8 mouse cellular contexts compared by ENCODE assay signal in genomic region chr4:141301116-141301553, GRCm38 (mm10). TPM values are rescaled to one million over a fixed set of nuclear protein-coding genes. Genes with fewer than 3 reads are reported as not detected.
DNase-seq lines count a peak whose midpoint lies in the region; ATAC-seq lines count a peak whose summit lies in the region.

Epha2 (plus strand) TSS chr4:141301240.

- H3K4me1 ChIP-seq in embryonic facial prominence, embryonic 12.5 days: peaks cover 31% of the 10 kb centered on the region
- H3K4me1 ChIP-seq in kidney, embryonic 14.5 days (ENCODE audit: control insufficient read depth, insufficient read depth, low read length): peaks cover 40% of the 10 kb centered on the region
- H3K4me1 ChIP-seq in limb, embryonic 13.5 days: peaks cover 63% of the 10 kb centered on the region
- H3K4me1 ChIP-seq in midbrain, embryonic 15.5 days: peaks cover 21% of the 10 kb centered on the region
- peaks cover 8% of the 10 kb centered on the region; the same call in 1 of the 2 replicates for H3K4me1 ChIP-seq in stomach, embryonic 14.5 days (ENCODE audit: control insufficient read depth, insufficient read depth, low read length)

- peak within 1 kb of the TSS; percentile 65 for H3K9ac ChIP-seq in embryonic facial prominence, embryonic 12.5 days
- H3K9ac ChIP-seq in kidney, embryonic 14.5 days (ENCODE audit: low read depth, low read length): peak within 1 kb of the TSS; percentile 76
- peak within 1 kb of the TSS; percentile 78 for H3K9ac ChIP-seq in limb, embryonic 13.5 days
- peak within 1 kb of the TSS; percentile 48 for H3K9ac ChIP-seq in midbrain, embryonic 15.5 days
- H3K9ac ChIP-seq in stomach, embryonic 14.5 days (replicated peaks; ENCODE audit: low read depth, low read length): peak within 1 kb of the TSS; percentile 65

- DNase-seq in thymus, adult 18-20 months: peak; percentile 23 to 28
- DNase-seq in thymus, postnatal 14 days: no peak
- DNase-seq in heart, adult 9 months (ENCODE audit: low spot score in 2 of 2): peak; percentile 91 to 93

- ATAC-seq in embryonic facial prominence, embryonic 12.5 days (ENCODE audit: insufficient number of reproducible peaks, insufficient read depth, low FRiP score, low TSS enrichment): no peak
- ATAC-seq in kidney, embryonic 14.5 days (ENCODE audit: low FRiP score, low TSS enrichment): peak; percentile 54
- peak; percentile 60; the same call in 1 of the 2 replicates for ATAC-seq in limb, embryonic 13.5 days (ENCODE audit: low FRiP score, low read depth)
- ATAC-seq in midbrain, embryonic 15.5 days (replicated peaks): peak; percentile 51; the same call in 1 of the 2 replicates
- peak; percentile 78 for ATAC-seq in stomach, embryonic 14.5 days (ENCODE audit: insufficient number of reproducible peaks, insufficient read depth, low FRiP score, low read depth)

- H3K27ac ChIP-seq in embryonic facial prominence, embryonic 12.5 days: no peak within 1 kb of the TSS
- H3K27ac ChIP-seq in kidney, embryonic 14.5 days (ENCODE audit: low read depth, low read length): peak within 1 kb of the TSS; percentile 30; the same call in 1 of the 2 replicates
- no peak within 1 kb of the TSS for H3K27ac ChIP-seq in limb, embryonic 13.5 days
- H3K27ac ChIP-seq in midbrain, embryonic 15.5 days: no peak within 1 kb of the TSS
- H3K27ac ChIP-seq in stomach, embryonic 14.5 days (ENCODE audit: low read length): peak within 1 kb of the TSS; percentile 55

- peak within 1 kb of the TSS; percentile 90 for H3K4me2 ChIP-seq in embryonic facial prominence, embryonic 12.5 days (replicated peaks)
- H3K4me2 ChIP-seq in kidney, embryonic 14.5 days (replicated peaks; ENCODE audit: low read depth, low read length): peak within 1 kb of the TSS; percentile 84
- peak within 1 kb of the TSS; percentile 96 for H3K4me2 ChIP-seq in limb, embryonic 13.5 days (replicated peaks)
- peak within 1 kb of the TSS; percentile 99 for H3K4me2 ChIP-seq in midbrain, embryonic 15.5 days
- H3K4me2 ChIP-seq in stomach, embryonic 14.5 days (replicated peaks; ENCODE audit: low read depth, low read length): peak within 1 kb of the TSS; percentile 95

- no peaks in the 10 kb centered on the region for H3K9me3 ChIP-seq in embryonic facial prominence, embryonic 12.5 days
- no peaks in the 10 kb centered on the region for H3K9me3 ChIP-seq in kidney, embryonic 14.5 days (ENCODE audit: control insufficient read depth, low read length)
- H3K9me3 ChIP-seq in limb, embryonic 13.5 days: no peaks in the 10 kb centered on the region
- no peaks in the 10 kb centered on the region for H3K9me3 ChIP-seq in midbrain, embryonic 15.5 days
- no peaks in the 10 kb centered on the region for H3K9me3 ChIP-seq in stomach, embryonic 14.5 days (ENCODE audit: control insufficient read depth, low read depth, low read length)

- H3K27me3 ChIP-seq in embryonic facial prominence, embryonic 12.5 days: peaks cover 57% of the 10 kb centered on the region
- peaks cover 13% of the 10 kb centered on the region for H3K27me3 ChIP-seq in kidney, embryonic 14.5 days (ENCODE audit: control insufficient read depth, insufficient read depth, low read length)
- H3K27me3 ChIP-seq in limb, embryonic 13.5 days: peaks cover 60% of the 10 kb centered on the region
- H3K27me3 ChIP-seq in midbrain, embryonic 15.5 days (replicated peaks): peaks cover 42% of the 10 kb centered on the region
- no peaks in the 10 kb centered on the region for H3K27me3 ChIP-seq in stomach, embryonic 14.5 days (ENCODE audit: control insufficient read depth, insufficient read depth, low read length)

- peak within 1 kb of the TSS; percentile 62 for H3K4me3 ChIP-seq in embryonic facial prominence, embryonic 12.5 days
- H3K4me3 ChIP-seq in kidney, embryonic 14.5 days (ENCODE audit: low read length): peak within 1 kb of the TSS; percentile 67
- peak within 1 kb of the TSS; percentile 68 for H3K4me3 ChIP-seq in limb, embryonic 13.5 days
- H3K4me3 ChIP-seq in midbrain, embryonic 15.5 days: peak within 1 kb of the TSS; percentile 67
- H3K4me3 ChIP-seq in stomach, embryonic 14.5 days (ENCODE audit: low read depth, low read length): peak within 1 kb of the TSS; percentile 68

- no peaks in the 10 kb centered on the region for H3K36me3 ChIP-seq in embryonic facial prominence, embryonic 12.5 days
- H3K36me3 ChIP-seq in kidney, embryonic 14.5 days (ENCODE audit: control insufficient read depth, insufficient read depth, low read length): no peaks in the 10 kb centered on the region
- no peaks in the 10 kb centered on the region for H3K36me3 ChIP-seq in limb, embryonic 13.5 days
- no peaks in the 10 kb centered on the region for H3K36me3 ChIP-seq in midbrain, embryonic 15.5 days (replicated peaks)
- H3K36me3 ChIP-seq in stomach, embryonic 14.5 days (ENCODE audit: control insufficient read depth, insufficient read depth, low read length): no peaks in the 10 kb centered on the region

- WGBS in embryonic facial prominence, embryonic 12.5 days: 0% methylated on average over 35 of the region's 35 CpGs
- under 1% methylated on average over 35 of the region's 35 CpGs for WGBS in kidney, embryonic 14.5 days
- under 1% methylated on average over 34 of the region's 35 CpGs for WGBS in limb, embryonic 13.5 days
- WGBS in midbrain, embryonic 15.5 days: under 1% methylated on average over 35 of the region's 35 CpGs
- WGBS in stomach, embryonic 14.5 days: under 1% methylated on average over 35 of the region's 35 CpGs

RNA-seq across cellular contexts. Expression of gene Epha2, which starts in this region (rescaled TPM):
- 3.4 and 3.5 TPM in 2 replicates for polyA plus RNA-seq in embryonic facial prominence, embryonic 12.5 days (2016; fragmentation: Nextera tagmentation; extraction: Ambion mirVana)
- 3.7 and 3.9 TPM in 2 replicates for polyA plus RNA-seq in kidney, embryonic 14.5 days (2014; fragmentation: Nextera tagmentation; extraction: Ambion mirVana)
- 2.6 and 3.9 TPM in 2 replicates for polyA plus RNA-seq in limb, embryonic 13.5 days (2015; fragmentation: Nextera tagmentation; extraction: Ambion mirVana)
- 1.6 and 1.7 TPM in 2 replicates for polyA plus RNA-seq in midbrain, embryonic 15.5 days (2015; fragmentation: Nextera tagmentation; extraction: Ambion mirVana)
- polyA plus RNA-seq in stomach, embryonic 14.5 days (2014; fragmentation: Nextera tagmentation; extraction: Ambion mirVana): 2.8 and 3.4 TPM in 2 replicates

Comparison
In these comparisons a context has a peak if more than half of its experiments do, and no peak if none do; other contexts are left out.
1. H3K27ac ChIP-seq: peak in kidney, embryonic 14.5 days (single experiment) and stomach, embryonic 14.5 days (single experiment); none in embryonic facial prominence, embryonic 12.5 days (single experiment), limb, embryonic 13.5 days (single experiment) and midbrain, embryonic 15.5 days (single experiment).
2. Peak in every context shown above with its lines, with median percentiles within 50 percentile points of each other: H3K4me2 ChIP-seq, H3K4me3 ChIP-seq and H3K9ac ChIP-seq.